Mouse (Mus musculus) midbrain, embryonic 15.5 days (tissue): Measurements from ENCODE around the gene Gm37240. TPM values are rescaled to one million over a fixed set of nuclear protein-coding genes. Genes with fewer than 3 reads are reported as not detected.
A peak's percentile ranks its signal among the peaks of the same experiment; 100 is the strongest.

ENCODE experiments used
- ATAC-seq: fragments of 200-750 bp; cut with Nextera tagmentation; replicated peaks from 2 replicates; pipeline ENCODE4 v1.8.0; 2017; ENCODE audit warnings: moderate TSS enrichment
- H3K27ac ChIP-seq: fragments of 300-500 bp; sonication (generic); 2 replicates; pipeline ENCODE4 v1.5.1; 2015; ENCODE audit warnings: mild to moderate bottlenecking, inconsistent platforms
- H3K27me3 ChIP-seq: fragments of 300-500 bp; sonication (generic); replicated peaks from 2 replicates; pipeline ENCODE4 v1.6.1; 2015; ENCODE audit warnings: inconsistent platforms
- H3K36me3 ChIP-seq: fragments of 300-500 bp; sonication (generic); replicated peaks from 2 replicates; pipeline ENCODE4 v1.6.1; 2015; ENCODE audit warnings: inconsistent platforms
- H3K4me1 ChIP-seq: fragments of 300-500 bp; sonication (generic); 2 replicates; pipeline ENCODE4 v1.6.1; 2015; ENCODE audit warnings: inconsistent platforms
- H3K4me2 ChIP-seq: fragments of 300-500 bp; sonication (generic); 2 replicates; pipeline ENCODE4 v1.6.1; 2015; ENCODE audit warnings: inconsistent platforms, mild to moderate bottlenecking, moderate library complexity
- H3K4me3 ChIP-seq: fragments of 300-500 bp; sonication (generic); 2 replicates; pipeline ENCODE4 v1.5.1; 2015; ENCODE audit warnings: mild to moderate bottlenecking, inconsistent platforms
- H3K9ac ChIP-seq: fragments of 300-500 bp; sonication (generic); 2 replicates; pipeline ENCODE4 v1.6.1; 2015; ENCODE audit warnings: mild to moderate bottlenecking, inconsistent platforms
- H3K9me3 ChIP-seq: fragments of 300-500 bp; sonication (generic); 2 replicates; pipeline ENCODE4 v1.6.1; 2016; ENCODE audit warnings: inconsistent platforms
- WGBS: fragments of 180-500 bp; shearing (Covaris S2); methylation state at CpG from one replicate; pipeline ENCODE4 v1.1.7; 2015; ENCODE audit warnings: mixed read lengths; 5-methylcytosine and 5-hydroxymethylcytosine counted together
- polyA plus RNA-seq: library from polyadenylated mRNA; unstranded; fragments of >200 nt; fragmentation: Nextera tagmentation; extraction: Ambion mirVana; gene quantifications from 2 replicates; pipeline ENCODE4 v1.2.1, GENCODE M21; 2015

Gene Gm37240
- polyA plus RNA-seq, 1 experiment from 2014 or later: 0.40 TPM

GRCm38 (mm10) chr3:84478195-84478594 is 1409.1 kb downstream of the Gm37240 start:
- H3K9ac ChIP-seq: no peak overlapping the region
- no peaks in the 10 kb centered on the region for H3K36me3 ChIP-seq
- no peaks in the 10 kb centered on the region for H3K9me3 ChIP-seq
- ATAC-seq: no peak
- no peak overlapping the region for H3K27ac ChIP-seq
- peak overlapping the region; percentile 77; the same call in 1 of the 2 replicates for H3K4me3 ChIP-seq
- 9% methylated on average over 7 of the region's 7 CpGs for WGBS
- H3K4me1 ChIP-seq: peaks cover 28% of the 10 kb centered on the region
- peak overlapping the region; percentile 85 for H3K4me2 ChIP-seq
- H3K27me3 ChIP-seq: peaks cover 35% of the 10 kb centered on the region

GRCm38 (mm10) chr3:84477498-84477897 is 1409.8 kb downstream of the Gm37240 start:
- H3K27me3 ChIP-seq: peaks cover 35% of the 10 kb centered on the region
- H3K36me3 ChIP-seq: no peaks in the 10 kb centered on the region
- H3K4me2 ChIP-seq: no peak overlapping the region
- no peak overlapping the region for H3K27ac ChIP-seq
- H3K9ac ChIP-seq: no peak overlapping the region
- ATAC-seq: no peak
- no peak overlapping the region for H3K4me3 ChIP-seq
- H3K9me3 ChIP-seq: no peaks in the 10 kb centered on the region
- H3K4me1 ChIP-seq: peaks cover 30% of the 10 kb centered on the region
- WGBS: 94% methylated on average over 1 of the region's 1 CpGs

DNA sequence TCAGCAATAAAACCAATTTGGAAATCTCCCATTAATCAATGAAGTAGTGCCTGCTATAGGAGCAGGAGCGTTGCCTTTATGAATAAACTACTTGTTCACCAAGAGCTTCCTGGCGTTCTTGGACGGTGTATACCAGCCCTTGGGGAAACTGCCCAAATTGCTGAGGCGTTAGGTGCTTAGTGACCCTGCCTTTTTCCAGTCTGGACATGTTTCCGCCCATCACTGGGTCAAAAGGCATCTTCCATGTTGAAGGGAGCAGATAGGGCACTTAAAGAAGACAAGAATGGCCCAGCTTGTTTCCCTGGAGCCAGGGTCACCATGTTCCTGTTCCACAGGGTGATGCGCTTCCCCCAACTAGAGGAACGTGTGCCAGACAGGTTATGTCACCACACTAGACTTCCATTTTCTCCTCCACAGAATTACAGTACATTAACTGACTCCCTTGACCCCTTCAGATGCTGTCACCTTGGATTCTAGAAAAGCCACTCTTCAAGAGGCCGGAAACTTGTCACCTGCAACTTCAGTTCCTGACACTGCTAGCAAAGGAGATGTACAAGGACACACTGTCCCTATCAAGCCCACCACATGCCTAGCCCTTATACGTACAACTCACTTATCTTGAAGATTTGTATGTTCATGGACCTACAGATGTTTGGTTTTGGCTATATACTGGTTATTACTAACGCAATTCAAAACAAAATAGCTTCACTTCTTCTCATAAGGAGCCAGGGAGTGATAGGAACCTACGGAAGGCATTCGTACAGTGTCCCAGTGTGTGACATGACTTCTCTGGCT is 1412.1 kb downstream of the Gm37240 start:
- WGBS: 93% methylated on average over 12 of the region's 12 CpGs
- peaks cover 27% of the 10 kb centered on the region for H3K27me3 ChIP-seq
- no peak overlapping the region for H3K4me2 ChIP-seq
- no peak overlapping the region for H3K27ac ChIP-seq
- no peak for ATAC-seq
- peaks cover 24% of the 10 kb centered on the region for H3K4me1 ChIP-seq
- no peaks in the 10 kb centered on the region for H3K36me3 ChIP-seq
- H3K9ac ChIP-seq: no peak overlapping the region
- H3K9me3 ChIP-seq: no peaks in the 10 kb centered on the region
- H3K4me3 ChIP-seq: no peak overlapping the region

DNA sequence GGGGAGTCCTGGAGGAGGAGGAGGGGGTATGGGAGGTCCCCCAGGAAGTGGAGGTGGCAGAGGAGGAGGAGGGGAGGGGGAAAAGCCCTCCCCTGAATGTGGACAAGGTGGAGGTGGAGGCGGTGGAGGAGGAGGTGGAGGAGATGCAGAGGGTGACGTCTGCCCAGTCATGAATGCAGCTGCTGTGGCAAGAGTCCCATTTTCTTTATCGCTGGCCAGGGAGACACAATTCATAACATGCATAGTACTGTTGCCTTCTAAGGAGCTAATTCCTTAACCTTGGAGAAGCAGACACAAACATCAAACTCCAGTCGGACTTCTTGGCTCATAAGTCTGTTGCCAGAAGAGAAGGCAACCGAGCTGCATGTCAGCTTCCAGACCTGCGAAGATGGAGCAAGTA is 1412.9 kb downstream of the Gm37240 start:
- no peak overlapping the region for H3K4me2 ChIP-seq
- 88% methylated on average over 6 of the region's 6 CpGs for WGBS
- no peaks in the 10 kb centered on the region for H3K9me3 ChIP-seq
- no peak for ATAC-seq
- H3K9ac ChIP-seq: no peak overlapping the region
- H3K4me3 ChIP-seq: no peak overlapping the region
- H3K27ac ChIP-seq: no peak overlapping the region
- H3K4me1 ChIP-seq: peaks cover 19% of the 10 kb centered on the region
- H3K27me3 ChIP-seq: peaks cover 27% of the 10 kb centered on the region
- H3K36me3 ChIP-seq: no peaks in the 10 kb centered on the region

GRCm38 (mm10) chr3:84472955-84473354 is 1414.4 kb downstream of the Gm37240 start:
- Histone ChIP-seq H3K4me1 (peaks cover 4% of the 10 kb centered on the region), H3K9ac (no peak overlapping the region), H3K36me3 (no peaks in the 10 kb centered on the region), H3K4me3 (no peak overlapping the region), H3K27ac (no peak overlapping the region), H3K4me2 (no peak overlapping the region), H3K9me3 (no peaks in the 10 kb centered on the region), H3K27me3 (peaks cover 15% of the 10 kb centered on the region)
- WGBS: 70% methylated on average over 5 of the region's 5 CpGs
- ATAC-seq: no peak

DNA sequence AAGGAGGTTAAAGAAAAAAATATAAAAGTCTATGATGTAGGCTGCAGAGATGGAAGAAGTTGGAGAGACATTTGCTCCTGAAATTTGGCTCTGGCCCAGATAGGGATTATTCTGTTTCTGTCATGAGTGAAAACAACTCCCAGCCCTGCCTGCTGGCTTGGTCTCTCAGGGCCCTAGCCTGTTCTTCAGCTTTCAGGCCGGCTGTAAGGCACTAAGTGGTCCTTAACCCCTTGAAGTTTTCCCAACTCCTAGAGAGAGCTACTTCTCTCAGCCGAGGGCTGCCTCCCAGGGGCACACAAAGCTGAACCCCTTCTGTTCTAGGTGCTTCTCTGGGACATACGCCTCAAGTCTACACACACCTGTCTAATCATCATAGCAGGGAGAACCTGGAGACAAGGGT is 1414.8 kb downstream of the Gm37240 start:
- Histone ChIP-seq H3K27ac (no peak overlapping the region), H3K4me3 (no peak overlapping the region), H3K9me3 (no peaks in the 10 kb centered on the region), H3K4me1 (peaks cover 4% of the 10 kb centered on the region), H3K4me2 (no peak overlapping the region), H3K9ac (no peak overlapping the region), H3K36me3 (no peaks in the 10 kb centered on the region), H3K27me3 (peaks cover 11% of the 10 kb centered on the region; the same call in 1 of the 2 replicates)
- no peak for ATAC-seq
- 47% methylated on average over 3 of the region's 3 CpGs for WGBS

DNA sequence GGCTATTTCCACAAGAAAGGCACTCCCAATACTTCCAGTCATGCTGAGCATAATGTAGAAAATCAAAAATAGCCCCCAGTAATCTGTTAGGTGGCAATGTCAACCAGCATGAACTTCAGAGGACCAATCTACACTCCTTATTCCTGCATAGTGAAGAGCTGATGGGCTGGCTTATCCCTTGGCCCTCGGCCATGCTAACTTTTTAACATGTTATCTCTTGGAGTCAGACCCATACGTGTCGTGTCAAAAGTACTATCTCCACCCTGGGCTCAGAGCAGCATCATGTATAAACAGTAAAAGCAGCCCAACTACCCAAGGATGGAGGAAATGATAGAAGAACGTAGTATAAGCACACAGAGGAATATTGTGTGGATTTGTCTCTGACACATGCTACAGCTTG is 1416.2 kb downstream of the Gm37240 start:
- WGBS: 90% methylated on average over 4 of the region's 4 CpGs
- Histone ChIP-seq H3K36me3 (no peaks in the 10 kb centered on the region), H3K4me2 (no peak overlapping the region), H3K27ac (no peak overlapping the region), H3K4me3 (no peak overlapping the region), H3K9me3 (no peaks in the 10 kb centered on the region), H3K4me1 (peaks cover 4% of the 10 kb centered on the region), H3K9ac (no peak overlapping the region), H3K27me3 (no peaks in the 10 kb centered on the region)
- no peak for ATAC-seq

DNA sequence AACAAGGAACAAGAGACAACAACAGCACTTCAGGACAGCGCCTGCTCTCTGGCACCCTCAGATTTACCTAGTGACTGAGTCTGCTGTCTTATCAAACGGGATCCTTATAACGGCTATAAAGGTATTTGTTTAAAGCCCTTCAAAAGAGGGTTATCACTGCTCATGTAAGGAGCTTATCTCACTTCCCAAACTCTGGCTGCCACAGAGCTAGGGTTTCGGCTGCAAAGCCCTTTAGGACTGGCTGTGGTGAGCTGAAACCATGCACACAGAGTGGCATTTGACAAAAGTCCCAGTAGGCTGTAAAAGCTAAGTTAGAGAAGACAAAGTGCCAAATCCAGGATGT is 1419.2 kb downstream of the Gm37240 start:
- ATAC-seq: no peak
- Histone ChIP-seq H3K27me3 (no peaks in the 10 kb centered on the region), H3K9ac (no peak overlapping the region), H3K27ac (no peak overlapping the region), H3K4me2 (no peak overlapping the region), H3K36me3 (no peaks in the 10 kb centered on the region), H3K4me3 (no peak overlapping the region), H3K9me3 (no peaks in the 10 kb centered on the region), H3K4me1 (peaks cover 4% of the 10 kb centered on the region)
- 21% methylated on average over 4 of the region's 4 CpGs for WGBS

DNA sequence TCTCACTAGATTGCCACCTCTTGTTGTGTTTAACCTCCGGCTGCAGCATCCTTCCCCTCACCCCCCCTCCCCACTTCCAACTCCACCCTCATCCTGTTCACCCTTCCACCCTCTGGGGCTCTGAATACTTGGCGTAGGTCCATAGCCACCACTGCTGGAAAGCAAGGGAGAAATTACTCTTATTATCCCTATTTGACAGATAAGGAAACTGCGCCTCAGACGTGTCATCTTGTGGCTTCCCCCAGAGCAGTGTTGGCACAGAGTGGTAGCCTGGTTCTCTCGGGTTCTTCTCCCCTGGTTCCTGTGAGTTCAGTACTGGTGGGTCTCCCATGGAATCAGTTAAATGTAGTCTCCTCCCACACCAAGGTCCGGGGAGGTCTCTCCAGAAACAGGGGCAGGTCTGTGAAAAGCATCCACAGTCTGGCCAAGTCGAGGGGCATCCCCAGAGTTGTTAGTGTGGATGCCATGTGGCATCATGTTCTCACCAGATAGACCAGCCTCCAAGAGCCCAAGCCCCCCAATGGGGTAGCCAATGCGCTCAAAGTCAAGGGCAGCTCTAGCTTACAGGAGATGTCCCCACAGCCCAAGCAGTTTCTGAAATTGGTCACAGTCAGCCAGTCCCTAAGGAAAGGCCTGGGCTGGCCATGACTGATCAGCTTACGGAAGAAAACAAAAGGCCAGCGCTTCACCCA is 1419.8 kb downstream of the Gm37240 start:
- no peak overlapping the region for H3K4me3 ChIP-seq
- H3K36me3 ChIP-seq: no peaks in the 10 kb centered on the region
- no peak overlapping the region for H3K4me2 ChIP-seq
- H3K27me3 ChIP-seq: no peaks in the 10 kb centered on the region
- ATAC-seq: no peak
- no peak overlapping the region for H3K27ac ChIP-seq
- peaks cover 3% of the 10 kb centered on the region for H3K4me1 ChIP-seq
- H3K9ac ChIP-seq: no peak overlapping the region
- H3K9me3 ChIP-seq: no peaks in the 10 kb centered on the region
- 55% methylated on average over 10 of the region's 10 CpGs for WGBS

DNA sequence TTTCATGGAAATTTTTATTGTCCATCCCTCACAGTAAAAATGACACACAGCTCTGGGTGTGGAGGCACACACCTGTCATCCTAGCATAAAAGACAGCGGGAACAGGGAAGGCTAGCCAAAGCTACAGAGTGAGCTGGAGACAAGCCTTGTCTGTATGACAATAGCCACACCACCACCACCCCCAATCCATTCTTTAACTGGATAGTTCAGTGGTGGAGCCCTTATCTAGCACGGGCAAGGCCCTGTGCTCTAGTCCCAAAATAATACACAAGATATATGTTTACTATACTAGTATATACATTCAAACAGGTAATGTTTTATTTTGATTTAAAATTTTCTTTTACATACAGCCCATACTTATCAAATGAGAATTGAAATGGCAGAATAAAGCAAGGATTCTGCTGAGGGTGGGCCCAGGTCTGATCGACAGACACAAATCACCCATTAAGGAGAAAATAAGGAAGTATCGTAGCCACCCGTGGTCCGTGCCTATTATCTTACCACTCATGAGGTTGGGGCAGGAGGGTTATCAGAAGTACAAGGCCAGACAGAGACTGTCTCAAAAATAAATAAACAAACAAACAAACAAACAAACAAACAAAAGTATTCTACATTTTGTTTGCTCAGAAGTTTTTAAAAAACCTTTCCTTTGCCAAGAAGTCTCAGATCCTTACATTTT is 1421.4 kb downstream of the Gm37240 start:
- no peaks in the 10 kb centered on the region for H3K27me3 ChIP-seq
- H3K27ac ChIP-seq: no peak overlapping the region
- H3K4me1 ChIP-seq: no peaks in the 10 kb centered on the region; the same call in 1 of the 2 replicates
- no peaks in the 10 kb centered on the region for H3K9me3 ChIP-seq
- H3K4me3 ChIP-seq: no peak overlapping the region
- ATAC-seq: no peak
- H3K4me2 ChIP-seq: no peak overlapping the region
- no peaks in the 10 kb centered on the region for H3K36me3 ChIP-seq
- no peak overlapping the region for H3K9ac ChIP-seq
- 77% methylated on average over 6 of the region's 6 CpGs for WGBS

DNA sequence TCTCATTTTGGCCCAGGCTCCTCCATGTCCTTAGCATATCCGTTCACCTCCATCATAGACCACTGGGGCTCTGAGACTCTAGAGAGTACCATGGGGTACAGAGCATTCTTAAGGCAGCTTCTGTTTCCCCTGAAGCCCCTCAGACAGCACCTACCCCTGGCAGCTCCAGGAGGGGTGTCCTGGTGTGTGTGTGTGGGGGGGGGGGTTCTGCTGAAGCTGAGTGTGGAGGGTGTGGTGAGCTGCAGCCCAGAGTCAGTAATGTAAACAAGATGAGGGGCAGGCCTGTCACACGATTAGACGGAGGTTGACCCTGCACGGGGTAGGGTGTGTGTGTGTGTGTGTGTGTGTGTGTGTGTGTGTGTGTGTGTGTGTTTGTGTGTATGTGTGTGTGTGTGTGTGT is 1425.6 kb downstream of the Gm37240 start:
- peaks cover 6% of the 10 kb centered on the region for H3K4me1 ChIP-seq
- no peaks in the 10 kb centered on the region for H3K9me3 ChIP-seq
- H3K27ac ChIP-seq: no peak overlapping the region
- H3K36me3 ChIP-seq: no peaks in the 10 kb centered on the region
- ATAC-seq: no peak
- H3K27me3 ChIP-seq: no peaks in the 10 kb centered on the region
- H3K9ac ChIP-seq: no peak overlapping the region
- H3K4me3 ChIP-seq: no peak overlapping the region
- WGBS: 40% methylated on average over 4 of the region's 4 CpGs
- no peak overlapping the region for H3K4me2 ChIP-seq

DNA sequence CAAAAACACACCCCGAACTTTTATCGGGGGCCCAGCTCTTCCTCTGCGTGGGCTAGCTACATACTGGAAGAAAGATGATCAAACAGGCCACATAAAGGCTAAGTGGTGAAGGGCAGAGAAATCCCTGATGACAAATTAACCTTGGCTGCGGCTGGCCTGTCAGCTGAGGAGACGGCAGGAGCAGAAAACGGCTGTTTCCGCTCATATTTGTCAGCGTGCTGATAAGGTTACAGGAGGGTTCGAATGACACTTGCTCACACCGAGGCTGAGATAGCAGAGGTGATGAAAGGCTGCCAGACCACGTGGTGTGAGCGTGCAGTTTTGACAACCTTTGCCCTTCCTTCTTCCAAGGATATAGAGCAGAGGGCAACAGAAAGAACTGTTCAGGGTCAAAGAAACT is 1426.4 kb downstream of the Gm37240 start:
- no peak overlapping the region for H3K9ac ChIP-seq
- ATAC-seq: no peak
- H3K4me1 ChIP-seq: peaks cover 6% of the 10 kb centered on the region
- no peaks in the 10 kb centered on the region for H3K9me3 ChIP-seq
- no peak overlapping the region for H3K4me2 ChIP-seq
- H3K27me3 ChIP-seq: no peaks in the 10 kb centered on the region
- no peak overlapping the region for H3K27ac ChIP-seq
- no peak overlapping the region for H3K4me3 ChIP-seq
- no peaks in the 10 kb centered on the region for H3K36me3 ChIP-seq
- 40% methylated on average over 12 of the region's 12 CpGs for WGBS
